Mouse (Mus musculus) liver, adult 10 weeks (tissue): ENCODE data around the gene Olfr970. TPM values are rescaled to one million over a fixed set of nuclear protein-coding genes. Genes with fewer than 3 reads are reported as not detected.

Source experiments
- polyA plus RNA-seq: library from polyadenylated mRNA; stranded (reverse); fragments of 350-450 nt; fragmentation: Illumina TruSeq; extraction: RNeasy Lipid Tissue Mini Kit (QIAGEN cat#74804); gene quantifications from one replicate; pipeline ENCODE4 v1.2.3, GENCODE M21; 2014; ENCODE audit warnings: low read depth, low replicate concordance

Gene Olfr970
- not detected for polyA plus RNA-seq

GRCm38 (mm10) chr9:39808560-39808959 lies at the start of gene Olfr970:
Olfr970 (plus strand) TSS chr9:39808860.

GRCm38 (mm10) chr9:39783153-39783552 lies 25.5 kb upstream of the Olfr970 start, which contains the start of gene Olfr968:
Olfr968 (minus strand) TSS chr9:39783253.

GRCm38 (mm10) chr9:39790558-39790957 lies 18.1 kb upstream of the Olfr970 start, which contains the start of gene Olfr969:
Olfr969 (plus strand) TSS chr9:39790945.

GRCm38 (mm10) chr9:39836576-39836975 lies 27.9 kb downstream of the Olfr970 start, which contains the start of gene Olfr971:
Olfr971 (plus strand) TSS chr9:39836876.

GRCm38 (mm10) chr9:39866122-39866521 lies 57.5 kb downstream of the Olfr970 start, which contains the start of gene Olfr972:
Olfr972 (plus strand) TSS chr9:39866422.

Other genes with a start within 250 kb of the Olfr970 start
- gene Olfr959, start 233.3 kb upstream of the Olfr970 start, polyA plus RNA-seq, result not detected
- not detected for gene AW551984, start 204.5 kb upstream of the Olfr970 start, polyA plus RNA-seq
- gene Olfr148, start 198.2 kb upstream of the Olfr970 start, polyA plus RNA-seq, result not detected
- not detected for gene Olfr960, start 187.5 kb upstream of the Olfr970 start, polyA plus RNA-seq
- gene Olfr961, start 163.8 kb upstream of the Olfr970 start, polyA plus RNA-seq, result not detected
- gene Olfr963, start 141.7 kb upstream of the Olfr970 start, polyA plus RNA-seq, result not detected
- not detected for gene Olfr149, start 101.7 kb upstream of the Olfr970 start, polyA plus RNA-seq
- not detected for gene Olfr965, start 97.5 kb upstream of the Olfr970 start, polyA plus RNA-seq
- gene Olfr150, start 77.9 kb upstream of the Olfr970 start, polyA plus RNA-seq, result not detected
- gene Olfr967, start 62.6 kb upstream of the Olfr970 start, polyA plus RNA-seq, result not detected
- gene Olfr968, start 25.6 kb upstream of the Olfr970 start, polyA plus RNA-seq, result not detected
- gene Olfr969, start 17.9 kb upstream of the Olfr970 start, polyA plus RNA-seq, result not detected
- gene Olfr971, start 28.0 kb downstream of the Olfr970 start, polyA plus RNA-seq, result not detected
- gene Olfr972, start 57.6 kb downstream of the Olfr970 start, polyA plus RNA-seq, result not detected
- not detected for gene Olfr229, start 98.5 kb downstream of the Olfr970 start, polyA plus RNA-seq
- not detected for gene Olfr974, start 128.6 kb downstream of the Olfr970 start, polyA plus RNA-seq
- gene Olfr975, start 143.2 kb downstream of the Olfr970 start, polyA plus RNA-seq, result not detected
- gene Olfr976, start 152.3 kb downstream of the Olfr970 start, polyA plus RNA-seq, result not detected
- gene Olfr978, start 183.3 kb downstream of the Olfr970 start, polyA plus RNA-seq, result not detected
- not detected for gene Olfr979, start 194.6 kb downstream of the Olfr970 start, polyA plus RNA-seq
- not detected for gene Olfr980, start 200.7 kb downstream of the Olfr970 start, polyA plus RNA-seq
- gene Olfr981, start 212.6 kb downstream of the Olfr970 start, polyA plus RNA-seq, result not detected